Mouse (Mus musculus): ENCODE measurements around the gene Flnb. TPM values are rescaled to one million over a fixed set of nuclear protein-coding genes. Genes with fewer than 3 reads are reported as not detected.

Flnb gene
- polyA plus RNA-seq, 1 experiment = 9.8 TPM

- Histone ChIP-seq H3K4me1 (ENCODE audit: control insufficient read depth, insufficient read depth, low read length) (no peaks in the 10 kb centered on the region), H3K27ac (ENCODE audit: control insufficient read depth, insufficient read depth, low read depth, low read length) (no peak overlapping the region), H3K4me3 (ENCODE audit: control insufficient read depth, low read depth, low read length) (no peak overlapping the region), H3K36me3 (ENCODE audit: control insufficient read depth, insufficient read depth, low read length) (no peaks in the 10 kb centered on the region), H3K27me3 (ENCODE audit: control insufficient read depth, insufficient read depth, low read length) (no peaks in the 10 kb centered on the region)
- TF ChIP-seq CTCF (IDR thresholded peaks at IDR 0.05; ENCODE audit: control insufficient read depth, insufficient read depth, insufficient replicate concordance, low read depth, low read length) (no peak), POLR2A (IDR thresholded peaks at IDR 0.05; ENCODE audit: control insufficient read depth, low read depth, low read length) (no peak)
Observed at GRCm38 (mm10) chr14:7928362-7928761, 110.6 kb downstream of the Flnb start.

- no peaks in the 10 kb centered on the region for H3K4me1 ChIP-seq (ENCODE audit: control insufficient read depth, insufficient read depth, low read length)
- H3K36me3 ChIP-seq (ENCODE audit: control insufficient read depth, insufficient read depth, low read length) = no peaks in the 10 kb centered on the region
- H3K27me3 ChIP-seq (ENCODE audit: control insufficient read depth, insufficient read depth, low read length) = no peaks in the 10 kb centered on the region
- no peak for TF ChIP-seq POLR2A (IDR thresholded peaks at IDR 0.05; ENCODE audit: control insufficient read depth, low read depth, low read length)
- no peak for TF ChIP-seq CTCF (IDR thresholded peaks at IDR 0.05; ENCODE audit: control insufficient read depth, insufficient read depth, insufficient replicate concordance, low read depth, low read length)
- H3K27ac ChIP-seq (ENCODE audit: control insufficient read depth, insufficient read depth, low read depth, low read length) = no peak overlapping the region
- H3K4me3 ChIP-seq (ENCODE audit: control insufficient read depth, low read depth, low read length) = no peak overlapping the region
Observed at GRCm38 (mm10) chr14:7929029-7929428, 111.3 kb downstream of the Flnb start.

DNA sequence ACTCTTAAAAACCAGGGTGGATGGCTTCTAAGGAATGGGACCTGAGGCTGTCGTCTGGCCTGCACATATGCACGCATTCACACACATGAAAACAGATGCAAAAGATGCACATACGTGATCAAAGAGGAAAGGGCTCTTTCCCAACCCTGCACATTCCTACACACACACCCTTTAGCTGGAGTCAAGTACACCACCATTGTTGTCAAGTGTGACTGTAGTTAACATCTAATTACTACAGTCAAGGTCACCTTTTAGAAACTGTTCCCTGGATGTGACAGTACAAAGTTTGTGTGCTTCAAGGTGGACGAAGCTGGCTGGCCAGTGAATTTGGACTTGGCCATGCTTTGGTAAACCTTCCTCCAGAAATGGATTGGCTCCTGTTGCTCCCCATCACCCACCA is 114.4 kb downstream of the Flnb start:
- H3K27ac ChIP-seq (ENCODE audit: control insufficient read depth, insufficient read depth, low read depth, low read length) = no peak overlapping the region
- no peaks in the 10 kb centered on the region for H3K27me3 ChIP-seq (ENCODE audit: control insufficient read depth, insufficient read depth, low read length)
- no peaks in the 10 kb centered on the region for H3K36me3 ChIP-seq (ENCODE audit: control insufficient read depth, insufficient read depth, low read length)
- H3K4me3 ChIP-seq (ENCODE audit: control insufficient read depth, low read depth, low read length) = no peak overlapping the region
- no peaks in the 10 kb centered on the region for H3K4me1 ChIP-seq (ENCODE audit: control insufficient read depth, insufficient read depth, low read length)
- no peak for TF ChIP-seq CTCF (IDR thresholded peaks at IDR 0.05; ENCODE audit: control insufficient read depth, insufficient read depth, insufficient replicate concordance, low read depth, low read length)
- TF ChIP-seq POLR2A (IDR thresholded peaks at IDR 0.05; ENCODE audit: control insufficient read depth, low read depth, low read length) = no peak

GRCm38 (mm10) chr14:7934166-7934565 is 116.4 kb downstream of the Flnb start:
- Histone ChIP-seq H3K27me3 (ENCODE audit: control insufficient read depth, insufficient read depth, low read length) (no peaks in the 10 kb centered on the region), H3K27ac (ENCODE audit: control insufficient read depth, insufficient read depth, low read depth, low read length) (no peak overlapping the region), H3K36me3 (ENCODE audit: control insufficient read depth, insufficient read depth, low read length) (no peaks in the 10 kb centered on the region), H3K4me1 (ENCODE audit: control insufficient read depth, insufficient read depth, low read length) (no peaks in the 10 kb centered on the region), H3K4me3 (ENCODE audit: control insufficient read depth, low read depth, low read length) (no peak overlapping the region)
- TF ChIP-seq POLR2A (IDR thresholded peaks at IDR 0.05; ENCODE audit: control insufficient read depth, low read depth, low read length) = no peak
- TF ChIP-seq CTCF (IDR thresholded peaks at IDR 0.05; ENCODE audit: control insufficient read depth, insufficient read depth, insufficient replicate concordance, low read depth, low read length) = no peak

DNA sequence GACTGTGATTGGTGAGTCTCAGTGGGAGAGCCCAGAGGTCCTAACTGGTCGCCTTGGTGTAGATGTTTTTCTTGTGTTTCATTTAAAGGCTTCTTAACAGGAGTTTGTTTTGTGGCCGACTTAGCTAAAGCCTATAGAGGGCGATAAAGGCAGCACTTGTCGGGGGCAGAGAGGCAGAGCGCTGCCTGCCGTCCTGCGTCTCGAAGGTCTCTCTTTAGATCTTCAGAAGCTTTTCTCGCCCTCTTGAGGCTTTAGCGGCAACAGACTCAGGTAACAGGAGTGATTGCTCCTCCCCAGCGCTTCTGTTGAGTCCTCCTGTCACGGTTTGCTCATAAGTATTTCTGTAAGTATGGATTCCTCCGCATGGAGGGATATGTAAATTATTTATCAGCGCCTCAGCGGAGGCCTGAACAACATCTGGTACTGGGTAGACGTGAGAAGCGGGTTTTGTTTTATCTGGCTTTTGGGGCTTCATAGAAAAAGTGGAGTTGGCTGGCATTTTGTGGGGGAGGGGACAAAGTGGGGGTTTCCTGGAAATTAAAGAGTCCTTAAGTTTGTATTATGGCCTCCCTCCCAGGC is 119.4 kb downstream of the Flnb start:
- H3K27me3 ChIP-seq (ENCODE audit: control insufficient read depth, insufficient read depth, low read length) = no peaks in the 10 kb centered on the region
- H3K4me3 ChIP-seq (ENCODE audit: control insufficient read depth, low read depth, low read length) = no peak overlapping the region
- no peak overlapping the region for H3K27ac ChIP-seq (ENCODE audit: control insufficient read depth, insufficient read depth, low read depth, low read length)
- no peaks in the 10 kb centered on the region for H3K36me3 ChIP-seq (ENCODE audit: control insufficient read depth, insufficient read depth, low read length)
- TF ChIP-seq POLR2A (IDR thresholded peaks at IDR 0.05; ENCODE audit: control insufficient read depth, low read depth, low read length) (no peak), CTCF (IDR thresholded peaks at IDR 0.05; ENCODE audit: control insufficient read depth, insufficient read depth, insufficient replicate concordance, low read depth, low read length) (peak; percentile 32; the same call in 1 of the 2 replicates)
- H3K4me1 ChIP-seq (ENCODE audit: control insufficient read depth, insufficient read depth, low read length) = no peaks in the 10 kb centered on the region

- H3K27me3 ChIP-seq (ENCODE audit: control insufficient read depth, insufficient read depth, low read length) = no peaks in the 10 kb centered on the region
- H3K36me3 ChIP-seq (ENCODE audit: control insufficient read depth, insufficient read depth, low read length) = no peaks in the 10 kb centered on the region
- TF ChIP-seq POLR2A (IDR thresholded peaks at IDR 0.05; ENCODE audit: control insufficient read depth, low read depth, low read length) = no peak
- TF ChIP-seq CTCF (IDR thresholded peaks at IDR 0.05; ENCODE audit: control insufficient read depth, insufficient read depth, insufficient replicate concordance, low read depth, low read length) = no peak
Observed at GRCm38 (mm10) chr14:7938809-7939784, 121.3 kb downstream of the Flnb start.

DNA sequence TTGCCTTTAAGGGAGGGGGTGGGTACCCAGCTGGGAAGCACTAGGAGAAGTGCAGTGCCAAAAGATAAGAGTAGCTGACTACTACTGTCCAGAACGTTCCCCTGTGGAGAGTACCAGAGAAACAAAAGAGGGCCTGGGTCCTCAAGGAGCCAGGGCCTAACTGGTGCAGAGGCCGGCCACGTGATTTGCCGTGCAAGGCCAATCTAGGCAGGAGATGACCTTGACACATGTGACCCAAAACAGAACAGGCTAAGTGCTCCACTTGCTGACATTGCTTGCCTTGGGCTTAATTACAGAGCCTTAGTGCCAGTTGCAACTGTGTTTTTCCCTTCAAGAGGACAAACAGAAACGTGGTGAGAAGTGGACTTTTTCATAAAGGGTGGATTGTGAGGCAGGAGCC is 123.7 kb downstream of the Flnb start:
- Histone ChIP-seq H3K4me3 (ENCODE audit: control insufficient read depth, low read depth, low read length) (no peak overlapping the region), H3K27me3 (ENCODE audit: control insufficient read depth, insufficient read depth, low read length) (no peaks in the 10 kb centered on the region), H3K27ac (ENCODE audit: control insufficient read depth, insufficient read depth, low read depth, low read length) (no peak overlapping the region), H3K4me1 (ENCODE audit: control insufficient read depth, insufficient read depth, low read length) (no peaks in the 10 kb centered on the region), H3K36me3 (ENCODE audit: control insufficient read depth, insufficient read depth, low read length) (no peaks in the 10 kb centered on the region)
- TF ChIP-seq POLR2A (IDR thresholded peaks at IDR 0.05; ENCODE audit: control insufficient read depth, low read depth, low read length) (no peak), CTCF (IDR thresholded peaks at IDR 0.05; ENCODE audit: control insufficient read depth, insufficient read depth, insufficient replicate concordance, low read depth, low read length) (no peak)

More at GRCm38 (mm10) chr14:7938809-7939784, 121.3 kb downstream of the Flnb start:
- no peaks in the 10 kb centered on the region for H3K4me1 ChIP-seq (ENCODE audit: control insufficient read depth, insufficient read depth, low read length)
- no peak overlapping the region for H3K27ac ChIP-seq (ENCODE audit: control insufficient read depth, insufficient read depth, low read depth, low read length)
- no peak overlapping the region for H3K4me3 ChIP-seq (ENCODE audit: control insufficient read depth, low read depth, low read length)
